Mouse (Mus musculus): ENCODE results near the gene Csad.

Csad gene

GRCm38 (mm10) chr15:102195373-102195772 lies 9.2 kb downstream of the Csad start:
- DNase-seq: no peak

GRCm38 (mm10) chr15:102194439-102194838 lies 10.1 kb downstream of the Csad start:
- no peak for DNase-seq

GRCm38 (mm10) chr15:102193652-102194051 lies 10.9 kb downstream of the Csad start:
- no peak for DNase-seq

DNA sequence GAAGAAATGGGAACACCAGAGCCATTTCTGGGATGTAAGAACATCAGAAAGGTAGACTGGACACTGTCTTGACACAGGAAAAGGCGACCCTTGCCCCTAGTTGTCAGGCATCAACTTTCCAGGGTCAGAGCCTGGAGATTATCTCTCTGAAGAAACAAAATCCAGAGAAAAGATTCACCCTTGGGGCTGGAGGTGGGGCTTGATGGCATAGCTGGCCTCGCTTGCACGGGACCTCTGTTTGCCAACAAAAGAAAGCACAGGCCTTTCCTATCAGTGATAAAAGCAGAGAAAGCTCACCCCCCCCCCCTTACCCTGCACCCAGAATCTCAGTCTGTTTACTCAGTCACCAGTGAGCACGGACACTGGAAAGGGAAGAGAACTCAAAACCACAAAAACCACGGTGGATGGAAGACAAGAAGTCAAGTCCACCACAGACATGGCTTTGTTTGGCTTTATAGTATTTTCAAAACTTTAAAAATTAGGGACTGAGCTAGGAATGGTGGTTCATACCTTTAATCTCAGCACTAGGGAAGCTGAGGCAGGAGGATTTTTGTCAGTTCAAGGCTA lies 11.6 kb downstream of the Csad start:
- no peak for DNase-seq

DNA sequence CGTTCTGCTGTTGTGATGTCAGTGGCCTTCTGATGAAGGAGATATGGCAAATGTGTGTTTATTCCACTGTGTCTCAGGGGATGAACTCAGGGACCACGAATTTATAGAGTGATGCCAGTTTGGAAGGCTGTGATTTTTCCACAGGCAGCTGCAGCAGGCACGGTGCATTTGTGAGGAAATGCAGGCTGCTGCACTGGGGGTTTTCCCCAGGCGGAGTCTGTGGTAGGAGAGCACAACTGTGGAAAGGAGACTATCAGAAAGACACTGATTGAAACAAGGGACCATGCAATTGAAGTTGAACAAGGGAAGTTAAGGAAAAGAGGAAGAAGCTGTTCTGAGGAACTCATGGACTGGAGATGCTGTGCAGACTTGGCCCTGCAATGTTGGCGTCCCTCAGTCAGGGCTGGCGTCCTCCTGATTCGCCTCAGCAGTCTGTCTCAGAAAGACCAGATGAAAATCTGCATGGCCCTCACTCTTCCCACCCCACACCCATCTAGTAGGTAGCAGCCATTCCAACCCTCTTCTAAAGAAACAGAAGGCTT lies 12.2 kb downstream of the Csad start:
- DNase-seq: no peak

DNA sequence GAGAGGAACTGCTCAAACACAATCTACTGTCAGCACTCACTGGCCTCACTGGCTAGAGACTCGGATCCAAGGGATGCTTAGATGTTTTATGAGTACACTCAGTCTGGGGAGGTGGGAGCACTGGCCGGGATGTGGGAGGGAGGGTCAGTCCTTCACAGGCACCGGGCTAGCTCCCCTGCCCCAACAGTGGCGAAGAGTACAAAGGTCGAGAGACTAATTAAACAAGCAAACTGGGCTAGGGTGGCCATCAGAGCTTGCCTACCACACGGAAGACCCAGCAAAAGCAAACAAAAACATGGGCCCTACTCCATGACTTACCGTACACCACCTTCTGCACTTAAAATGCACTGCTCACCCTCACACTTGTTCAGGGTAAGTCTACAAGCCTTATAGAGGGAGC lies 12.8 kb downstream of the Csad start:
- no peak for DNase-seq

- no peak for DNase-seq
Observed at GRCm38 (mm10) chr15:102188883-102189282, 15.6 kb downstream of the Csad start.

- DNase-seq: no peak
Observed at GRCm38 (mm10) chr15:102188096-102188495, 16.4 kb downstream of the Csad start.

DNA sequence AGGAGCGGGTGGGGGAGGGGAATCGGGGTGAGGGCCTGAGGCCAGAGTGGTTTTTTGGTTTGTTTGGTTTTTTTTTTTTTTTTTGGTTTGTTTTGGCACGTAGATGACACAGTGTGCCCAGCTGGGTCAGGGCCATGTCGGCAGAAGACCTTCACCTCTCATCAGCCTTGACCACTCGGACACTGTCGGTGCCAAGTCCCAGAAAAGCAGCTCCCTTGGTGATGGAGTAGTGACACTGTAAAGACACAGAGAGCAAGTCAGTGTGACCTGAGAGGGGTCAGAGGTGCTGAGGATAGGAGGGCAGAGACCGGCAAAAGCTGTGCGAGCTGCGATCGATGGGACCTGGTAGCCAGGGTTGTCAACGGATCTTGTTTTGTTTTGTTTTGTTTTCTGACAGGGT lies 18.3 kb downstream of the Csad start:
- no peak for DNase-seq

GRCm38 (mm10) chr15:102183076-102183475 lies 21.4 kb downstream of the Csad start:
- DNase-seq: no peak

GRCm38 (mm10) chr15:102179924-102180323 lies 24.6 kb downstream of the Csad start:
- DNase-seq: no peak

- no peak for DNase-seq
Observed at GRCm38 (mm10) chr15:102179106-102179505, 25.4 kb downstream of the Csad start.

DNA sequence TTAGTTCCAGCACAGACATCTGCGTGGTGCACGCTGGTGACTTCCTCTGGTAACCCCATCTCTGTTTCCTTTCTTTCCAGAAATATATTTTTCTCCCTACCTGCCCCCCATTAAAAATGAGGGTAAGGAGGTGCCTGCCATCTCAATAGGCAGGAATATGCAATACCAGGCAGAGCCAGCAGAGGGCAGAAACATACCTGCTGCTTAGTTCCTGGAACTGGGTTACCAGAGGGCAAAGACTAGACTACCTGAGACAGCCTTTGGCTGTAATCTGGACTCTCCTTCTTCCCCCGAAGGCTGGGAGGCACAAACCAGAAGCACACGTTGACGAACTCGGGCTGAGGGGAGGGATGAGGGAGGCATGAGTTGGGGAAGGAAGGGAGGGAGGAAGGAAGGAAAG lies 26.2 kb downstream of the Csad start:
- DNase-seq: peak; percentile 80 to 85

- DNase-seq: no peak
Observed at GRCm38 (mm10) chr15:102177417-102177816, 27.1 kb downstream of the Csad start.

GRCm38 (mm10) chr15:102176571-102177316 lies 27.8 kb downstream of the Csad start:
- no peak for DNase-seq

GRCm38 (mm10) chr15:102175736-102176319 lies 28.7 kb downstream of the Csad start:
- no peak for DNase-seq

DNA sequence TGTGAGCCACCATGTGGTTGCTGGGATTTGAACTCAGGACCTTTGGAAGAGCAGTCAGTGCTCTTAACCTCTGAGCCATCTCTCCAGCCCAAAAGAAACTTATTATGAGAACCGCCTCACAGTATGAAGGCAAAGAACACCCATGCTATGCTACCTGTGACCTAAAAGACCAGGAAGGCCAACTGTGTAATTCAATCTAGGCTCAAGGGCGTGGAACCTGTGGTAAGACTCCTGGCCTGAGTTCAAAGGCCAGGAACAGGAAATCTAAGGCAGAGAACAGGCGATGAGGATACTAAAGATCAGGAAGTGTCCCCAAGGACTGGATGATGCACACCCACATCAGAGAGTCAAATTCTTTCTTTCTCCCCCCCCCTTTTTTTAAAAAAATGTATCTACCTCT lies 30.9 kb downstream of the Csad start:
- no peak for DNase-seq

DNA sequence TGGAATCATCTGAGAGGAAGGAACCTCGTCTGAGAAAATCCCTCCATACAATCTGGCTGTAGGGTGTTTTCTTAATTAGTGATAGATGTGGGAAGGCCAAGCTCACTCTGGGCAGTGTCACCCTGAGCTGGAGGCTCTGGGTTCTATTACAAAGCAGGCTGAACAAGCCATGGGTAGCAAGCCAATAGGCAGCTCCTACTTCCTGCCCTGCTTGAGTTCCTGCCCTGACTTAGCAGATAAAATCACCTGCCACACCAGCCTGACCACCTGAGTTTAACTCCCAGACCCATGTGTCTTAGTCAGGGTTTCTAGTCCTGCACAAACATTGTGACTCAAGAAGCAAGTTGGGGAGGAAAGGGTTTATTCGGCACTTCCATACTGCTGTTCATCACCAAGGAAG lies 35.5 kb downstream of the Csad start:
- DNase-seq: no peak

DNA sequence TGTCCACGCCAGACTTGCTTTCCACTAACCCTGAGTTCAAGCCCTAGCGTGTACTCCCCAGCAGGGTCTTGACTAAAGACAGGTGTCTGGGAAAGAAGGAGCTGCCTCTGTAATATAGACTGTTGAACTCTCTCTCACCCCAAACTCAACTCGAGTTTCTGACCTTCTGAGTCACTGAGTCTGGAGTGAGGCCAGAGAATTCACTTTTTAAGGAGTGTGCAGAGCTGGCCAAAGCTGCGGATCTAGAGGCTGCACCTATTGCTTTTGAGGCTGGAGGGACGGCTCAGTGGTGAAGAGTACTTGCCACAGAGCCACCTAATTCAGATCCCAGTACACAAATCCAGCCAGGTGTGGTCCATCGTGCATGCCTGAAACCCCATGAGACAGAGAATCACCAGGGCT lies 36.9 kb downstream of the Csad start:
- no peak for DNase-seq

DNA sequence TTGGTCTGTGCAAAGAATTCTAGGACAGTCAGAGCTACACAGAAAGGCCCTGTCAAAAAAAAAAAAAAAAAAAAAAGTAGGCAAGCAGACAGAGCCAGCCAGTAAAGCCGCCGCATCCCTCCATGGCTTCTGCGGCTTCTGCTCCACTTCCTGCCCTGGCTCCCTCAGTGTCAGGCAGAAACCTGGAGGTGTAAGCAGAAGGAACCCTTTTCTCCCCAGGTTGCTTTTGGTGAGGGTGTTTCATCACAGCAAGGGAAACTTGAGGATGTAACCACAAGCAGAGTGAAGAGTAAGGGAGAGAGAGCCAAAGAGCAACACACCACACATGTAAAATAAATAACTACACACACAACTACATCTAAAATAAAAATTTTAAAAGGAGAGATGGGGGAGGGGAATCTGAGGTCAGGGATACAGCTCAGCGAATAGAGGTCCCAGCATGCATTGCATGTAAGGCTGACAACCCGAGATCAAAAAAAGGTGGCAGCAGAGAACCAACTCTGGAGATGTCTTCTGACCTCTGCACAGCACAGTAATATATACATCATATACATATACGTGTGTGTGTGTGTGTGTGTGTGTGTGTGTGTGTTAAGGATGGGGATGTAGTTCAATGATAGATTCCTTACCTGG lies 38.9 kb downstream of the Csad start:
- peak; percentile 45 to 59 for DNase-seq

GRCm38 (mm10) chr15:102163900-102164693 lies 40.4 kb downstream of the Csad start:
- DNase-seq: no peak

- DNase-seq: peak in 1 of 2 experiments; percentile 23
Observed at GRCm38 (mm10) chr15:102160415-102161060, 44.0 kb downstream of the Csad start.

Data from thymus, postnatal 36 days (tissue).